ENCODE assay signal across 10 mouse cellular contexts in the genomic region with DNA sequence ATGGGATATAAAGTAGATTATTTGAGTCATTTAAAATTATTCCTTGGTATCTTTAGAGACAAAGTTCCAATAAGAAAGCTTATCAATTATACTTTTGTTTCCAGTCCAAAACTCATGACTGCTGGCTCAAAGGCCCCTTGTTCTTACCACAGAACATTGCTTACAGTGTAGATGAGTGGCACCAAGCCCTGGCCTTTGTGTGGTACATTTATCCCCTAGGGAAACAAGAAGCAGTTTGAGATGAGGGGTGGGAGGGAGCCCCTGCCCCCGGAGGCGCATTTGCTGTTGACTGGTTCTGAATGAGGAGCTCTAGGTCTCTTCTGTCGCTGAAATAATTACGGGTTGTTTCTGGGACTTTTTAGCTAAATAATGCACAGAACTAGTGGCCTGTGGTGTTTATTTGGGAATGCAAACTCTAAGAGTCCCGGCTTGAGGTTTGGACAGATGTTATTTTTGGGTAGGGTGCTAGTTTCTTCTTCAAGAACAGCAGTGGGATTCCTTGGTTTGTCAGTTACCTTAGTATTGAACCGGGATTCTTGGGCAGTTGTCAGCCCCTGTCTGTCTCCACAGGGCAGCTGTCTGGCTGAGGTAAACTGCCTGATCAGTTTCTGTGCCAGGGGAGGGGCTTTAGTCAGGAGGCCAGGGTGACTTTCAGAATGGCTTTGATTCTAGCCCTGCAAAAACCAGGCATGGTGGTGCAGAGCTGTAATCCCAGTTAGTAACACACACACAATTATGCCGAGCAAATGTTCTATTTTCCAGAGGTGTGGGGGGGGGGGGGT. TPM values are rescaled to one million over a fixed set of nuclear protein-coding genes. Genes with fewer than 3 reads are reported as not detected.
DNase-seq lines count a peak whose midpoint lies in the region; ATAC-seq lines count a peak whose summit lies in the region.
"Had no signal": no experiment of that assay in that cellular context is flagged by ENCODE, and none has a peak within 500 bp of the region (broad histone marks: within the 10 kb centered on the region; RNA-seq: fewer than 3 reads in every experiment).

No protein-coding gene starts in this region.

- no peaks in the 10 kb centered on the region for H3K36me3 ChIP-seq in kidney, embryonic 15.5 days
- H3K36me3 ChIP-seq in hindbrain, embryonic 10.5 days, result no peaks in the 10 kb centered on the region
- no peaks in the 10 kb centered on the region for H3K36me3 ChIP-seq in midbrain, embryonic 16.5 days (ENCODE audit: control insufficient read depth, insufficient read depth, low read length)

- no peaks in the 10 kb centered on the region for H3K27me3 ChIP-seq in kidney, embryonic 15.5 days
- H3K27me3 ChIP-seq in hindbrain, embryonic 10.5 days (ENCODE audit: insufficient read depth, poor library complexity, severe bottlenecking), result no peaks in the 10 kb centered on the region
- no peaks in the 10 kb centered on the region for H3K27me3 ChIP-seq in midbrain, embryonic 16.5 days (ENCODE audit: control insufficient read depth, insufficient read depth, low read depth, low read length)
- H3K27me3 ChIP-seq: Patski had no signal

- H3K4me3 ChIP-seq in kidney, embryonic 15.5 days (replicated peaks), result no peak overlapping the region
- H3K4me3 ChIP-seq in brown adipose tissue, adult 24 weeks (ENCODE audit: insufficient read depth, low read depth, low read length), result no peak overlapping the region
- no peak overlapping the region for H3K4me3 ChIP-seq in hindbrain, embryonic 10.5 days
- no peak overlapping the region for H3K4me3 ChIP-seq in midbrain, embryonic 16.5 days (ENCODE audit: low read depth, low read length)

- H3K9me3 ChIP-seq in kidney, embryonic 15.5 days (replicated peaks), result no peaks in the 10 kb centered on the region
- H3K9me3 ChIP-seq in hindbrain, embryonic 10.5 days, result no peaks in the 10 kb centered on the region
- H3K9me3 ChIP-seq in midbrain, embryonic 16.5 days (replicated peaks; ENCODE audit: control insufficient read depth, low read length, poor library complexity, severe bottlenecking), result no peaks in the 10 kb centered on the region

- peak overlapping the region; percentile 98 for H3K27ac ChIP-seq in kidney, embryonic 15.5 days
- peak overlapping the region; percentile 88 for H3K27ac ChIP-seq in brown adipose tissue, adult 24 weeks (replicated peaks; ENCODE audit: low read depth, low read length)
- peak overlapping the region; percentile 91 for H3K27ac ChIP-seq in hindbrain, embryonic 10.5 days
- H3K27ac ChIP-seq in midbrain, embryonic 16.5 days (ENCODE audit: low read length), result peak overlapping the region; percentile 98; the same call in 1 of the 2 replicates

- H3K9ac ChIP-seq in kidney, embryonic 15.5 days, result 0 out of 2 replicates have a peak overlapping the region, but pooled peaks have one; percentile 0
- no peak overlapping the region for H3K9ac ChIP-seq in midbrain, embryonic 16.5 days (ENCODE audit: low read depth, low read length)

- no peak for ATAC-seq in kidney, embryonic 15.5 days (replicated peaks; ENCODE audit: low FRiP score)
- ATAC-seq in midbrain, embryonic 16.5 days, result no peak
- ATAC-seq: Patski had no signal

- no peak for DNase-seq in kidney, adult 8-10 months
- DNase-seq in hindbrain, embryonic 10.5 days (ENCODE audit: low spot score), result no peak
- DNase-seq in adrenal gland, postnatal 25 days, result no peak
- DNase-seq in frontal cortex, postnatal 36 days (ENCODE audit: low spot score in 2 of 2), result no peak
- DNase-seq in right cerebral cortex, postnatal 4 days, result no peak

- WGBS in kidney, embryonic 15.5 days, result 60% methylated on average over 7 of the region's 7 CpGs
- 71% methylated on average over 7 of the region's 7 CpGs for WGBS in hindbrain, embryonic 10.5 days
- WGBS in midbrain, embryonic 16.5 days, result 68% methylated on average over 7 of the region's 7 CpGs

- H3K4me1 ChIP-seq in kidney, embryonic 15.5 days, result peaks cover 79% of the 10 kb centered on the region
- H3K4me1 ChIP-seq in brown adipose tissue, adult 24 weeks (ENCODE audit: control insufficient read depth, insufficient read depth, insufficient read length, low read length), result peaks cover 25% of the 10 kb centered on the region
- peaks cover 54% of the 10 kb centered on the region for H3K4me1 ChIP-seq in hindbrain, embryonic 10.5 days (replicated peaks)
- peaks cover 13% of the 10 kb centered on the region; the same call in 1 of the 2 replicates for H3K4me1 ChIP-seq in midbrain, embryonic 16.5 days (ENCODE audit: control insufficient read depth, insufficient read depth, low read length)

- H3K4me2 ChIP-seq in kidney, embryonic 15.5 days, result no peak overlapping the region
- H3K4me2 ChIP-seq in midbrain, embryonic 16.5 days (ENCODE audit: low read length), result no peak overlapping the region

RNA-seq across cellular contexts. Expression of a gene that starts 19.4 kb away (rescaled TPM):
- polyA plus RNA-seq in kidney, embryonic 15.5 days (2015; fragmentation: Nextera tagmentation; extraction: Ambion mirVana), result 20.3 and 24.4 TPM in 2 replicates
- polyA plus RNA-seq in brown adipose tissue, adult 24 weeks (2012; ENCODE audit: insufficient read depth, insufficient read length, missing spikeins), result 77.1 and 106 TPM in 2 replicates
- 8.2 and 8.8 TPM in 2 replicates for polyA plus RNA-seq in hindbrain, embryonic 10.5 days (2016; fragmentation: Nextera tagmentation; extraction: Ambion mirVana)
- 8.6 and 10.6 TPM in 2 replicates for polyA plus RNA-seq in midbrain, embryonic 16.5 days (2015; fragmentation: Nextera tagmentation; extraction: Ambion mirVana)
- 53.2 and 69.0 TPM in 2 replicates for total RNA-seq in adrenal gland, postnatal 25 days (2021)

RNA-seq across cellular contexts. Expression of a gene that starts 19.7 kb away (rescaled TPM):
- polyA plus RNA-seq in kidney, embryonic 15.5 days (2015; fragmentation: Nextera tagmentation; extraction: Ambion mirVana), result 36.4 and 39.4 TPM in 2 replicates
- polyA plus RNA-seq in brown adipose tissue, adult 24 weeks (2012; ENCODE audit: insufficient read depth, insufficient read length, missing spikeins), result 27.9 and 30.4 TPM in 2 replicates
- 14.0 and 14.3 TPM in 2 replicates for polyA plus RNA-seq in hindbrain, embryonic 10.5 days (2016; fragmentation: Nextera tagmentation; extraction: Ambion mirVana)
- polyA plus RNA-seq in midbrain, embryonic 16.5 days (2015; fragmentation: Nextera tagmentation; extraction: Ambion mirVana), result 15.0 and 17.2 TPM in 2 replicates
- total RNA-seq in adrenal gland, postnatal 25 days (2021), result 65.9 and 70.8 TPM in 2 replicates

RNA-seq across cellular contexts. Expression of a gene that starts 19.8 kb away (rescaled TPM):
- 2.7 and 3.2 TPM in 2 replicates for polyA plus RNA-seq in kidney, embryonic 15.5 days (2015; fragmentation: Nextera tagmentation; extraction: Ambion mirVana)
- polyA plus RNA-seq in brown adipose tissue, adult 24 weeks (2012; ENCODE audit: insufficient read depth, insufficient read length, missing spikeins), result not detected in 2 replicates
- 0.95 TPM in 1 of 2 replicates, not detected in the other for polyA plus RNA-seq in hindbrain, embryonic 10.5 days (2016; fragmentation: Nextera tagmentation; extraction: Ambion mirVana)
- polyA plus RNA-seq in midbrain, embryonic 16.5 days (2015; fragmentation: Nextera tagmentation; extraction: Ambion mirVana), result not detected in 2 replicates
- 0.62 and 1.2 TPM in 2 replicates for total RNA-seq in adrenal gland, postnatal 25 days (2021)
- total RNA-seq: gastrocnemius, adult 18-20 months had no signal
